Mouse (Mus musculus): Measurements from ENCODE around the gene Sprr2i. TPM values are rescaled to one million over a fixed set of nuclear protein-coding genes. Genes with fewer than 3 reads are reported as not detected.

Gene Sprr2i
- not detected in 4 replicates for total RNA-seq (2023; ENCODE audit: inconsistent age)

GRCm38 (mm10) chr3:92407691-92408090 lies at the start of gene Sprr2i:
Gene Sprr2i (plus strand): TSS chr3:92407991.

GRCm38 (mm10) chr3:92364887-92365286 lies 42.9 kb upstream of the Sprr2i start, which contains the start of gene Sprr2f:
Gene Sprr2f (plus strand): TSS chr3:92365187.

GRCm38 (mm10) chr3:92385385-92385784 lies 22.4 kb upstream of the Sprr2i start, which contains the start of gene Sprr2h:
Gene Sprr2h (plus strand): TSS chr3:92385685.

GRCm38 (mm10) chr3:92417782-92418181 lies 10.0 kb downstream of the Sprr2i start, which contains the start of gene Sprr2j-ps:
Gene Sprr2j-ps (plus strand): TSS chr3:92418082.

GRCm38 (mm10) chr3:92429323-92429722 lies 21.5 kb downstream of the Sprr2i start, which contains the start of gene Gm9774:
Gene Gm9774 (minus strand): TSS chr3:92429423.

GRCm38 (mm10) chr3:92432282-92432681 lies 24.5 kb downstream of the Sprr2i start, which contains the start of gene Sprr2k:
Gene Sprr2k (plus strand): TSS chr3:92432582.

GRCm38 (mm10) chr3:92438689-92439088 lies 30.9 kb downstream of the Sprr2i start, which contains the start of gene Sprr1b:
Gene Sprr1b (minus strand): TSS chr3:92438789.

GRCm38 (mm10) chr3:92458620-92459019 lies 50.8 kb downstream of the Sprr2i start, which contains the start of gene Sprr3:
Gene Sprr3 (minus strand): TSS chr3:92458720.

Other genes starting within 250 kb of the Sprr2i start
- not detected in 4 replicates for gene Sprr2a1, start 192.2 kb upstream of the Sprr2i start, total RNA-seq (2023; ENCODE audit: inconsistent age)
- gene Sprr2a2, start 192.1 kb upstream of the Sprr2i start, total RNA-seq (2023; ENCODE audit: inconsistent age), result not detected in 4 replicates
- not detected in 4 replicates for gene Sprr2a3, start 122.6 kb upstream of the Sprr2i start, total RNA-seq (2023; ENCODE audit: inconsistent age)
- gene Sprr2b, start 91.4 kb upstream of the Sprr2i start, total RNA-seq (2023; ENCODE audit: inconsistent age), result not detected in 4 replicates
- gene Sprr2d, start 68.9 kb upstream of the Sprr2i start, total RNA-seq (2023; ENCODE audit: inconsistent age), result not detected in 4 replicates
- gene Sprr2e, start 55.8 kb upstream of the Sprr2i start, total RNA-seq (2023; ENCODE audit: inconsistent age), result not detected in 4 replicates
- not detected in 4 replicates for gene Sprr2f, start 42.8 kb upstream of the Sprr2i start, total RNA-seq (2023; ENCODE audit: inconsistent age)
- not detected in 4 replicates for gene Sprr2h, start 22.3 kb upstream of the Sprr2i start, total RNA-seq (2023; ENCODE audit: inconsistent age)
- gene Sprr2j-ps, start 10.1 kb downstream of the Sprr2i start, total RNA-seq (2023; ENCODE audit: inconsistent age), result not detected in 4 replicates
- 0.77 to 2.1 TPM in 2 of 4 replicates, not detected in the others for gene Gm9774, start 21.4 kb downstream of the Sprr2i start, total RNA-seq (2023; ENCODE audit: inconsistent age)
- gene Sprr2k, start 24.6 kb downstream of the Sprr2i start, total RNA-seq (2023; ENCODE audit: inconsistent age), result not detected in 4 replicates
- not detected in 4 replicates for gene Sprr1b, start 30.8 kb downstream of the Sprr2i start, total RNA-seq (2023; ENCODE audit: inconsistent age)
- gene Sprr3, start 50.7 kb downstream of the Sprr2i start, total RNA-seq (2023; ENCODE audit: inconsistent age), result not detected in 4 replicates
- gene Sprr1a, start 77.9 kb downstream of the Sprr2i start, total RNA-seq (2023; ENCODE audit: inconsistent age), result not detected in 4 replicates
- gene Sprr4, start 92.5 kb downstream of the Sprr2i start, total RNA-seq (2023; ENCODE audit: inconsistent age), result not detected in 4 replicates
- gene 2310046K23Rik, start 126.5 kb downstream of the Sprr2i start, total RNA-seq (2023; ENCODE audit: inconsistent age), result not detected in 4 replicates
- gene Ivl, start 165.7 kb downstream of the Sprr2i start, total RNA-seq (2023; ENCODE audit: inconsistent age), result not detected in 4 replicates
- not detected in 4 replicates for gene Smcp, start 181.0 kb downstream of the Sprr2i start, total RNA-seq (2023; ENCODE audit: inconsistent age)
- not detected in 4 replicates for gene 2210017I01Rik, start 199.5 kb downstream of the Sprr2i start, total RNA-seq (2023; ENCODE audit: inconsistent age)
- gene Lce6a, start 213.7 kb downstream of the Sprr2i start, total RNA-seq (2023; ENCODE audit: inconsistent age), result not detected in 4 replicates
- gene Lce1a1, start 240.3 kb downstream of the Sprr2i start, total RNA-seq (2023; ENCODE audit: inconsistent age), result not detected in 4 replicates
- not detected in 4 replicates for gene Lce1b, start 248.9 kb downstream of the Sprr2i start, total RNA-seq (2023; ENCODE audit: inconsistent age)